Mouse (Mus musculus) spleen, postnatal 36 days (tissue): ENCODE results near the gene Zbtb6.

Experiments used
- DNase-seq, 2 experiments: peaks; one replicate each; pipeline ENCODE4 v3.0.0; 2022; ENCODE audit warnings: low spot score in 2 of 2, mixed read lengths in 1 of 2

The Zbtb6 gene

DNA sequence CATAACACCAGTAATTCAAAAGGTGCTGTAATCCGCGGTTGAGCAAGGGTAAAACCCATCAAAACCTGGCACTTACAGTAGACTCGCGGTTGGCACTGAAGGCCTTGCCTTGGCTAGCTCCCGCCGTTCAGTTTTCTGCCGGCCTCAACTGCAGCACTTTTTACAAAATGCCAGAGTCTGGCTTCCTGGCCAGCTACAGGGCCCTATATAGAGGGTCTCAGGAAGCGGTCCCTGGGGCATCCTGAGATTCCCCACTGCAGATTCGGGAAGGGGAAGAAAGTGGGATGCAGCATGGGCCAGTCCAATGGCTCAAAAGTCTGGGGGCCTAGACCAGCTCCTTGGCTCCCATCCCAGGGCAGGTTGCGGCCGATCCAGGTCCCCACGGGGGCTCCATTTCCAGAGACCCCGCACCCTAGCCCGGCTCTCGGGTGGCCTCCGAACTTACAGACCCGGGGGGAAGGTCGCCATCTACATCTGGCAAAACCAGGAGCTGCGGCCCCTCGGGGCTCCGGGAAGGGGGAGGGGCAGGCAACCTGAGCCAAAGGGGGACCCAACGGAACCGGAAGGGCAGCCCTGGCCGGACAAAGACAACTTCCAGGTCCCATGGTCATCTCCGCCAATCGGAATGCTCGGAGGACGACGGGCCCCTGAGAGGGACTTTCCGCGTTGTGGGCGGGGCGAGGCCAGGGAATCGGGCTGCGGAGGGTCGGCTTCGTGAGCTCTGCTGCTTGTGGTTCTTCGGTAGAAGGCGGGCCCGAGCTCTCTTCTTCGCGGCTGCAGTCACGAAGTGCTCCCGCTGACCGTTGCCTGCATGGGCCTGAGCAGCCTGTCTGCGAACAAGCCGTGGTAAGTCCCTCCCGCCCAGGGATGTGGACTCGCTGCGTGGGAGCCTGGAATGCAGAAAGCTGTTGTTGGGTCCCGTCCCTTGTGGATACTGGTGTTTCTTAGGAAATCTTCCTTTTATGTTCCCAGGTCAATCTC lies at the start of gene Zbtb6, which contains the start of the genes Zbtb26 and Rabgap1:
Gene Zbtb6 (minus strand): TSS at position 561 of the 981 bp plus-strand sequence.
Gene Zbtb26 (minus strand): TSS at position 525 of the 981 bp plus-strand sequence.
Gene Rabgap1 (plus strand): TSS at position 669 of the 981 bp plus-strand sequence.
- DNase-seq: peak; percentile 94 to 95

DNA sequence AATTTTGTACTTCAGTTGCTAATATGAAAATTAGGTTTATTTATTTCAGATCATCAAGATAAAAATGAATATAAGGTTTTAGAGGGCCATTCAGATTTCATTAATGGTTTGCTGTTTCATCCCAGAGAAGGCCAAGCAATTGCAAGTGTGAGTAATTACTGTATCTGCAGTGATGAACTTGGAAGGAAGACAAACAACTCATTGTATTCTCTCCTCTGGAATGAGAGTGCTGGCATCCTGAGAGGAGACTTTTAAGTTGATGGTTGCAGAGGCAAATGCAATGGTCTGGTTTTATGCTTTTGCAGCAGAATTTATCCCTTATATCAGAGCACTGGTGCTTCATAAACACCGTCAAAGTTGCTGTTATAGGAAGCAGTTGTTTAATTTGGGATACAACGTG lies 46.0 kb upstream of the Zbtb6 start:
- no peak for DNase-seq

DNA sequence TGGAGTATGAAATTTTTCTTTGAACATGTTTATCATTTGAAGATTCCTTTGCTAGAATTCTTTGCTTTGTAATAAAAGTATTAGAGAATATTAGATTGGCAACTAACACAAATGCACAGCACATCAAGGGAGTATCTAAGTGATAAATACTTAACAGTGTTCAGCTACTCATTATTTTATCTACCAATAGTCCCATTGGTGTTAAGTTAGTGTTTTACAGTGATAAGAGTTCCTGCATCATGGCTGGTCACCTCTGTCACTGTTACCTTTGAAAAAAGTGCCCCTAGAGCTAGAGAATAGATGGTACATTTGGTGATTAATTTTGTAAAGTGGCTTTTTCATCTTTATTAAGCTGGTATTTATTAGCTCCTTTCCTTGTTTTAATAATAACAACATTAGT lies 43.4 kb upstream of the Zbtb6 start:
- no peak for DNase-seq

DNA sequence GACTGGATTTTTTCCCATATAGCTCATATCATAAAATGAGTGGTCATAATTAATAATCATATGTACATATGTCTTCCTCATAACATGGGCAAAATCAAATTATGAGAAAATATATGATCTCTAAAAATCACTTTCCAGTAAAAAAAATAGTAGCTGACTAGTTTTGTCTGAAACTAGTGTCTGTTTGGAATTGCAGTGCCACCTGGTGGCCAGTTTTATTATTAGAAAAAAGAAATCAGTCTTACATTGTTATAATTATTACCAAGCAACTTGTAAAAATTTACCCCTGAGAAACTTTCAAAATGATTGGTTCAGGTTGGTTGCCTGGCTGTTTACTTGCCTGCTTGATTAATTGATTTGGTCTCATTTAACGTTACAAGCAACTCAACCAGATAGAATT lies 42.4 kb upstream of the Zbtb6 start:
- DNase-seq: peak; percentile 1 to 49

DNA sequence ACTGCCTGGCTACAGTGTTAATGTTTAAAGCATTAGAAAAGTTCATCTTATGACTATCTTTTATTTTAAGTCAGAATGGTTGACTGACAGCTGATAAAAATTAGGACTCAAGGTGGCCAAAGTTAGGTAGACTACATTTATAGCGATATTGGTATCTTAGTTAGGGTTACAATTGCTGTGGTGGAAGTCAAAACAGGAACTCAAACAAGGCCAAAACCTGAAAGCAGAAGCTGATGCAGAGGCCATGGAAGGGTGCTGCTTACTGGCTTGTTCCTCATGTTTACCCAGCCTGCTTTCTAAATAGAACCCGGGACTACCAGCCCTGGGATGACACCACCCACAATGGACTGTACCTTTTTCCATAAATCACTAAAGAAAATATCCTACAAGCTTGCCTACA lies 41.2 kb upstream of the Zbtb6 start:
- DNase-seq: peak; percentile 4 to 6

DNA sequence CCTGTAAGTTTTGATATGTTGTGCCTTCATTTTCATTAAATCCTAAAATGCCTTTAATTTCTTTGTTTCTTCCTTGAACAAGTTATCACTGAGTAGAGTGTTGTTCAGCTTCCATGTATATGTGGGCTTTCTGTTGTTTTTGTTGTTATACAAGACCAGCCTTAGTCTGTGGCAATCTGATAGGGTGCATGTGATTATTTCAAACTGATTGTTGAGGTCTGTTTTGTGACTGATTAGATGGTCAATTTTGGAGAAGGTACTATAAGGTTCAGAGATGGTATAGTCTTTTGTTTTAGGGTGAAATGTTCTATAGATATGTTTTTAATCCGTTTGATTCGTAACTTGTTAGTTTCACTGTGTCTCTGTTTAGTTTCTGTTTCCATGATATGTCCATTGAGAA lies 37.1 kb upstream of the Zbtb6 start:
- DNase-seq: no peak

DNA sequence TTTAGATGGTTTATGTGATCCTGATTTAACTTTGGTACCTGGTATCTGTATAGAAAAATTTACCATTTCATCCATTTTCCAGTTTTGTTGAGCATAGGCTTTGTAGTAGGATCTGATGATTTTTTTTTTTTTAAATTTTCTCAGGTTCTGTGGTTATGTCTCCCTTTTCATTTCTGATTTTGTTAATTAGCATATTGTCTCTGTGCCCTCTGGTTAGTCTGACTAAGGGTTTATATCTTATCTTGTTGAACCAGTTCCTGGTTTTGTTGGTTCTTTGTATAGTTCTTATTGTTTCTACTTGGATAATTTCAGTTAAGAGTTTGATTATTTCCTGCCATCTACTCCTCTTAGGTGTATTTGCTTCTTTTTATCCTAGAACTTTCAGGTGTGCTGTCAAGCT lies 36.6 kb upstream of the Zbtb6 start:
- no peak for DNase-seq

DNA sequence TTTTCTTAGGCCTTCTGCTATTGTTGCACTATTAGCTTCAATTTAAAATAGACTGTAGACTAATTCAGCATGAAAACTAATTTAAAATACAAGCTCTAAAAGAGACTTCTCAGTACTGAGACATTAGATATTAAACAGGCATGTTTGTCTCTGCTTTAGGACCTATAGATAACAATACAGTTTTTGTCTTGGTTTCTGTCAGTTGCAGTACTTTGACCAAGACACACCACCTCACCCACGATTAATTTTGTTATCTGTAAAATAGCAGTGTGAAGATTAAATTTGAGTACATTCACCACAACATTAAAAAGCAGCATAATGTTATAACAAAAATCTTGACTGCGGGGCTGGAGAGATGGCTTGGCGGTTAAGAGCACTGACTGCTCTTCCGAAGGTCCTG lies 23.3 kb upstream of the Zbtb6 start:
- DNase-seq: no peak

DNA sequence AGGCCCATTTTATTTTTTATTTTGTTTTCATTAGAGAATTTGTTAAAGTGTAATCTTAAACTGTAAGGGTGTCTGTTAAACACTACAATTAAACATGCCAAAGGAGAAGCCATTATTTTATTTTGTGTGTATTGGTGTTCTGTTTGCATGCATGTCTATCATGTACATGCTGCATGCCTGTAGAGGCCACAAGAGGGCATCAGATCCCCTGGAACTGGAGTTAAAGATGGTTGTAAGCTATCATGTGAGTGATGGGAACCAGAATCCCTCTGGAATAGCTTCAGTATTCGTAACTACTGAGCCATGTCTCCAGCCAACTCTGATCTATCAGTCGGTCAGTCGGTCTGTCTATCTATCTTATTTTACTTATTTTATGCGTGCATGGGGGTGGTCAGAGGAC lies 17.7 kb upstream of the Zbtb6 start:
- no peak for DNase-seq

DNA sequence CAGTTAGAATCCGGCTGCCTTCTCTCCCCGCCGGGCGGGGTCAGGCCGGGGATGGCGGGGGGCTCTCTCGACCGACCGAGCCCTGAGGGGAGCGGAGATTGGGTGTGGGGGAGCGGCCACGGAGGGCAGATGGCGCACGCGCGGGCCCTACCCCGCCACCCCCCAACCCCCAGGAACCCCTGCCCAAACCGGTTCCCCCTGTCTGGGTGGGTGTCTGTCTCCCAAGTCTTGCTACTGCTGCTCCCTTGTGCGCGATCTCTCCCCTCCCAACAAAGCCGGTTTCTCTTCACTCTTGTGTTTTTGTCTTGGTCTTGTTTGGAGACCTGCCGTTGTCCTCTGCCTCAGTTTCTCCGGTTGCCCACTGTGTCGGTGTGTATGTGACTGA lies 9.4 kb upstream of the Zbtb6 start:
- peak in 1 of 2 experiments; percentile 10 for DNase-seq

DNA sequence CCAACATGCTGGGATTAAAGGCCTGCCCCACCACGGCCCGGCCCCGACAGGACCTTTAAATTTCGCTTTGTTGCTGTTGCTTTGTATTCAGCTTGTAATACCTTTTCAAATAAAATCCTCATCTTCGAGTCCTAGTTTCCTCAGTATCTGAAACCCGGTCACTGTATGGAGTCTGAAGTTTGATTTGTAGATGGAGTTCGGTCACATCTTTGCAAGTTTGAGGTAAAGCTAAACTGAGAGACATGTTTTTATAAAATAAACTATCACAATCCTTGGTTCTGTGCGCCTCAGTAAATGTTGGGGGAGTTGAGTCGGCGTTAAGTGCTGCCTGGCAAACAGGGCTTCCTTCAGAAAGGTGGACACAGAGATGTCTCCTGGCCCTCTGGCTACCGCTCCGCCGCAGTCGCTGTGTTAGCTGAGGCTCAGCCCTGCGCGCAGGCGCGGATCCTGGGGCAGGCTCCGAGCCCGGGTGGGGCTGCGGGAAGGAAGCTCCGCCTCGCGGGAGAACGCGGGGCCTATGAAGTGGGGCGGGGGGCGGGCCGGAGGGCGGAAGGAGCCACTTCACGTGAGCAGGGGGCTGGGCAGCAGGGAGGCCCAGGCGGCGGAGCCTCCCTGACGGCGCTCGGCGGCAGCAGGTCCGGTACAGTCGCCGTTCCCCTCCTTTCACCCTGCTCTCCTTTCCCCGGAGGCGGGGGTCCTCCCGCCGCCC lies 8.8 kb upstream of the Zbtb6 start:
- DNase-seq: peak; percentile 93 to 94

DNA sequence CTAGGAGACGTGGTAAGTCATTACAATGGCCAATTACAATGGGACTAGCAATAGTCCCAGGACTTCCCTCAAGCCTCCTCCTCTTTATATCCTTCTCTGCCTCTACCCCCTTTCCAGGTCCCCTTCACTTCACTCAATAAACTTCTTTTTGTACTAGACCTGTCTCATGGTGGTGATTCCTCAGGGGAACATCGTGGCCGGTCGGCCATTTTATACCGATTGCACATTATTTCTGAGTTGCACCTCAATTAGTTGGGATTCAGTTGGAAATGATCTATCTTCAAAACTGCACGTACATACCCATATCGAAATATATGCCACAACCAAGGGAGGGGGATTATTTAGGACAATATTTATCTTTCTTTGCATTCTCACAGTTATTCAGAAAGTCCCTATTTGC lies 11.4 kb downstream of the Zbtb6 start:
- no peak for DNase-seq

DNA sequence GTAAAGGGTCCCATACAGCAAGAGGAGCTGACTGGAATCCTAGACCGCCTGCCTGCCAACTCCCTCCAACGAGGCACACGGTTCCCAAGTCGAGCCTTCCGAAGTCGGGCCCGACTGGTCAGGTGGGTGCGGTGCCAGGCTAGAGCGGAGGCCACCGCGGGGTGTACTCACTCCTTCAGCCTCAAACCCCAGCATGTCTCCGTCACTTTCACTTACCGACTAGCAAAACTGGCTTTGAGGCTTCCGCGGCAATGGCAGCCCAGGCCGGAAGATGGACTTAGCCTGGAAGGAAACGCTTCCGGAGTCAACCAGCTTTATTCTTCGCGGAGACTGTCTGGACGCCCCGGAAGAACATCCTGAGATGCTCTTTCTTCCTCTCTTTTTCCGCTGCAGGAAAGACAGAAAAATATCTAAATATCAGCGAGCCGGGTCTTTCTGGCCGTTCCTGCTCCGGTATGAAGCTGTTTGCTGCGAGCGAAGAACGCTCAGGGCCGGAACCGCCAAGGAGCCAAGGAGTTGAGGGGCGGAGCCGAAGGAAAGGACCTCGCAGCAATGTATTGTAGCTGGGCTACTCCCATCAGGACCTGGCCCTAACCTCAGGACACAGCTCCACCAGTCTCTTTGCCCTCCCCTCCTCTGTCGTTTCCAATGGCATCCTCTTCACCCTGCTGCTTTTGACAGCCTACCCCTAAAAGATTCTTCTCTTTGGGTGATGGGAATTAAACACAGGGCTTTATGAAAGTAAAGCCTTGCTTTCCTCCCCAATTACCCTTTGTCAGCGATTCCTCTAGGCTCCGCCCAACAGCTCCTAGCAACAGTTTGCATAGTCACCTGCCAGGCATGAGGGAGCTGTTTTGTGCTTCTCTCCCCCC lies 12.1 kb downstream of the Zbtb6 start:
- DNase-seq: peak; percentile 84

DNA sequence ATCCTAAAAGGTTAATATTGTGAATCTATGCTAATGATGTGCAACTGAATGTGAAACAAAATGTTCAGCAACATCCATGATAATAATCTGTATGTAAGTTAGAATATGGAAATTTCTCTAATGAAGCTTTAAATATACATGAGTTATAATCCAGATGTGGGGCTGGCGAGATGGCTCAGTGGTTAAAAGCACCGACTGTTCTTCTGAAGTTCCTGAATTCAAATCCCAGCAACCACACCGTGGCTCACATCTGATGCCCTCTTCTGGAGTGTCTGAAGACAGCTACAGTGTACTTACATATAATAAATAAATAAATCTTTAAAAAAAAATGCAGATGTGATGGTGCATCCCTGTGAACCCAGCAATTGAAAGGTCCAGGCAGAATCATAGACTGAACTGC lies 19.3 kb downstream of the Zbtb6 start:
- peak in 1 of 2 experiments; percentile 6 for DNase-seq

DNA sequence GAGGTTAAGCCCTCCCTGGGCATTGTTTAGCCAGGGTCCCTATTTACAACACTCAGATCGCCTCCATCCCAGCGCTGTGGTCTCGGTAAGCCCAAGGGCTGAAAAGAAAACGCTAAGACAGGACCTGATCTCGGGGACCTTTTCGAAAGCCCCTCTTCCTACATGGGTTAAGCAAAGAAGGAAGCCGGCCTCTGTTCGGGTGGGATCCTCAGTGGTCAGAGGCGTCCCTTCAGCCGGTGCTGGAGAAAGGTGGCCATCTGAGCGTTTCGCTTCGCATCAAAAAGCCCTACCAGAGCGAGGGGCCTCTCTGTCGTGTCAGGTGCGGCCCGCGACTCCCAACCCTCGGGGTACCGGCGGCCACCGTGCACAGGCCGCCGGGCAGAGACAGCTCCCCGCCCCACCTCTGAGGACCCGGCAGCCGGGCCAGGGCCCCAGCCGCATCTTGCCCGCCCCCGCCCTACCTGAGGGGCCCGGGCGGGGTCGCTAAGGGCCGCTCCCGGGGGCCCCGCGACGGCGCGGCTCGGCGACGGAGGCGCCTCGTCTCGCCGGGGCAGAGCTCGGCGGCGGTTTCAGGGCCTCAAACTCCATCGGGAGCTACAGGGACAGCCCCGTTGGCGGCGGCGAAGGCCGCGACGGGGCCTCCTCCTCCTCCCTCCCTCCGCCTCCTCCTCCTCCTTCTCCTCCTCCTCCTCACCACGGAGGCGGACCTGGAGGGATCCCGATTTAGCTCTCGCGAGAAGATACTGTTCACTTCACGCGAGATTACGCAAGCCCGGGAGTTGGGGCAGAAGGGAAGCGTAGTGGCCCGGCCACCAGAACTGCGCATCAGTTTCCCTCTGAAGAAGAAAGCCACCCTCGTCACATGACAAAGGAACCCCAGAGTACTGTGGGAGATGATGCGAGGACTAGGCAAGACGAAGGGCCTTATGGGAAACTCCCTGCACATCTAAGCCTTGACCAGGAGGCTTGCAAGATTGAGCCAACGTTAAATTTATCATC lies 20.4 kb downstream of the Zbtb6 start, which contains the start of gene Rc3h2:
Gene Rc3h2 (minus strand): TSS at position 598 of the 999 bp plus-strand sequence.
- DNase-seq: peak; percentile 96 to 98

DNA sequence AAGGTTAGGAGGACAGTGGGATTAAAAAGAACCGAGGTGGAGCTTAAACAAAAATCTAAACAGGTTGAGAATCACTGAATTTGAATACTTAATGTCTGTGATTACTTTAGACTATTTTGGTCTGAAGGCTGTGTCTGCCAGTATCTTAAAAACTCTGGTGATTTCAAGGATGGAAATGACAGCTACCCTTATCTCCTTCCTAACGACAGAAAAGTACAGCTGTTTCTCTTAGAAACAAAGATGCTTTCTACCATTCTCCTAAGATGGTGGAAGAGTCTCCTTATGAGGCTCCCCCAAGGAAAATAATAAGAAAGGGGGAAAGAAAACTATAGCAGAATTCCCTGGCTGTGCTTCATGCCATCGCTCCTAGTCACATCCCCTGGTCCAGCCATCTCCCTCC lies 21.1 kb downstream of the Zbtb6 start:
- DNase-seq: no peak

DNA sequence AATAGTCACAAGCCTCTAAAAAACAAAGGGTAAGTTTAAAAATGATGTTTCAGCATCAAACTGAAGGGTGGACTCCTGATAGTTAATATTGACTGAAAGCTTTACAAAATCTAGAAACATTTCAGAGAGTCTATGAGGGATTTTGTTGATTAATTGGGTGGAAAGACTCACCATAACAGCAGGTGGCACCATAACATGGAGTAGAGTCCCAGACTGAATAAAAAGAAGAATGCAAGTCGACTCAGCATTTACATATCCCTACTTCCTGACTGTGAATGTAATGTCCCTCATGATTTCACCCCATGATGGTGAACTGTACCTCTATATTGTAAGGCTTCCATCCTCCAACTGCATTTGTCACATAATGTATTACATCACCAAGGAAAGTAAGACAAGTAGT lies 47.4 kb downstream of the Zbtb6 start:
- DNase-seq: no peak

DNA sequence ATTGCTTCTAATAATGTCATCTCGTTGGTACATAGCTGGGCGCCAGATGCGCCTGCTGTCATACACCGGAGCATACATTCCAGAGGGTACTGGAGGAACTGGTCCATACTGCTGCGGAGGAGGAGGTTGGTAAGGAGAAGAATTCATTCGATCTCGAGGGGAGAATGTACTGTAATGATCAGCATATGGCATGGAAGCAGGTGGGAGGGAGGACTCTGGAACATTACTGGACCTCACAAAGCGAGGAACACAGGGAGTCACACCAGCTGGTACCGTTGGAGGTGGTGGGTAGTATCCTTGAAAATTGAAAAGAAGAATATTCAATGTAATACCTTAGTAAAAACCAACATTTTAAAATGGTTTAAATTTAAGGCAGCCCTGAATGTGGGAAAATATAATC lies 60.0 kb downstream of the Zbtb6 start:
- DNase-seq: no peak

DNA sequence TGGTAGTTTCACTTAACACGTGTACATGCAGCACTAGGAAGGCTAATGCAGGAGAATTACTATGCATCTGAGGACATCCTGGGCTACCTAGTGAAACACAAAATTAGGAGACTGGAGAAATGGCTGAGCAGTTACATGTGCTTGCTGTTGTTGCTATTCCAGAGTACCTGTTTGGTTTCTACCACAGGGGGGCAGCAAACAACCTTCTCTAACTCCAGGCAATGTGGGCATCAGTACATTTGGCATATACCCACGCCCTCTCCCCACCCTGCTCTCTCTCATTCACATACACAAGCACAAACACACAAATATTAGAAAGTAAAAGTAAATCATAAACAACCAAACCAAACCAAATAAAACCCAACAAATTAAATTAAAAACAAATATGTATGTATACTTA lies 62.8 kb downstream of the Zbtb6 start:
- DNase-seq: peak; percentile 45 to 56

DNA sequence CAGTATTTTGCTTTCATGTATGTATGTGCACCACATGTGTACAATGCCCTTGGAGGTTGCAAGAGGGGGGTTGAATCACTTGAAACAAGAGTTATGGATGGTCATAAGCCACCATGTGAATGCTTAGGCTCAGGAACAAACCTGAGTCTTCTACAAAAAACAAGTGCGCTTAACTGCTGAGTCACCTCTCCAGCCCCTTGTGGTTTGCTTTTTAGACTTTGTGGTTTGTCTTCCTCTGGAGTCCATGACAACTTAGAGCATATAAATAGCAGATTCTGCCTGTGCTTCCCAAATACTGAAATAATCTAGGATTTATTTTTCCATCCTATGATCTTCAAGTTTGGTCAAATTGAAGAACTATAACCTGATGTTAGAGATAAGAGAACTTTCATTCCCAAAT lies 67.0 kb downstream of the Zbtb6 start:
- DNase-seq: no peak
